Mouse (Mus musculus): ENCODE results near the gene Tbx3.

DNA sequence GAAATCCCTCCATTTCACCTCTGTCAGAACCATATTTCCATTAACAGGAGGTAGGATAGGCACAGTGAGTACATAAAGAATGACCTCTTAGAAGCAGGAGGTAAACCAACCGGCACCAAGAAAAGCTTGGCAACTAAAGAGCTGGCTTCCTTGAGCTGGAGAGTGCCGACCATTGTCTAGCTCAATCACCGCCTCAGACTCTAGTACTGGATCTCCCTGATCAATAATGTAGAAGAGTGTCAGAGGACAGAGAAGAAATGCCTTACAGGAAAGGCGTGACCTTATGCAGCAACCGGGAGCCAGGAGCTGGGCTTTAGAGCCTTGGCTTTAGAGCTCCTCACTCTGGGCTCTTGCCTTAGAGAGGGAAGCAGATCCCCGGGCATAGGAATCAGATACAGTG is 4.7 kb upstream of the Tbx3 start:
- TF ChIP-seq CTCF (IDR thresholded peaks at IDR 0.05; ENCODE audit: borderline replicate concordance, insufficient read depth, low read depth, low read length): no peak
- no peak for TF ChIP-seq POLR2A (IDR thresholded peaks at IDR 0.05; ENCODE audit: borderline replicate concordance, insufficient read depth, low read length)
